Mouse (Mus musculus) common myeloid progenitor, adult 5-6 weeks (primary cell): ENCODE data around the gene Fam151b. TPM values are rescaled to one million over a fixed set of nuclear protein-coding genes. Genes with fewer than 3 reads are reported as not detected.

ENCODE experiments used
- ATAC-seq: replicated peaks from 2 replicates; pipeline ENCODE4 v1.8.0; 2016; ENCODE audit warnings: low read depth, mild to moderate bottlenecking, moderate TSS enrichment, inconsistent platforms; ENCODE audit not compliant: poor library complexity, severe bottlenecking
- total RNA-seq: library from RNA; stranded (forward); fragments of 200-1000, 187-1606 nt; gene quantifications from 2 replicates; pipeline ENCODE4 v1.2.3, GENCODE M21; 2017

The Fam151b gene
- 4.1 and 5.5 TPM in 2 replicates for total RNA-seq

DNA sequence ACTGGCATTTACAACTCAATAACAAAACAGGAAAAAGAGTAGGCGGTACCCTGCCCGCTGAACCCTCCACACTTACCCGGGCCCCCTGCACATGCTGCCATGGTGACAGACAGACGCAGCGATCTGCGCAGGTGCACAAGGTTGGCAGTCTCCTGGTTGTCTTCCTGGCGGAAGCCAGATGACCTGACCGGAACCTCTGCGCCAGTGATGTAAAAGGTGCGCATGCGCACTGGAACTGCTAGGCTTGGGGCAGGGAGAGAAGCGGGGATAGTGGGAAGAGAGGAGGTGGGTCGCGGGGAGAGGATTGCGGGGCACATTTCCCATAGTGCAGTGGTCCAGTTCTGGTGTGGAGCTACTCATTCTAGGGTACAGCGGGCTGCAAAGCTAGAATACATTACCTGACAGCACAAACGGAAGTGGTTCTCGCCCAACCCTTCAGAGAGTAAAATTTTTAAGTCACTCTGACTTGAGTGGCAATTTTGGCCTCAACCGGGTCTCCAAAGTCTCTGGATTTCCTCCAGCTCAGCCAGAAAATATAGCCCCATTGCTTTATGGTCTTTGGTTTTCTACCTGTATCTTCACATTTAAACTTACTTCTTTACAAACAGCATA, at the start of gene Fam151b:
Gene Fam151b (minus strand): TSS at position 164 of the 612 bp plus-strand sequence.
- peak; percentile 100 for ATAC-seq

DNA sequence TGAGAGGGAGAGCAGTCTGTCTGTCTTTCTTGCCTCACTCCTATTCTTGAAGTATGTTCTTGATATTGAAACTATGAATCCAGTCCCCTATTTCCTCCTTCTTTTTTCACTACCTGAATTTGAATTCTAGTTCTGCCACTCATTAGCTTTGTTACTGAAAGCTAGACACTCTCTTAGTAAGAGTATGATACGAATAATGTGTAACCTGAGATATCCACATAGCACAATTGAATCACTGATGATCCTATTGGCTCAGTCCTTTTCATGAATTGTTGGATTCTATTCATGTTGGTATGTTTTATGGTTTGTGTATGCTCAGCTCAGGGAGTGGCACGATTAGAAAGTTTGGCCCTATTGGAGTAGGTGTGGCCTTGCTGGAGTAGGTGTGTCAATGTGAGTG, 48.4 kb upstream of the Fam151b start:
- no peak for ATAC-seq

DNA sequence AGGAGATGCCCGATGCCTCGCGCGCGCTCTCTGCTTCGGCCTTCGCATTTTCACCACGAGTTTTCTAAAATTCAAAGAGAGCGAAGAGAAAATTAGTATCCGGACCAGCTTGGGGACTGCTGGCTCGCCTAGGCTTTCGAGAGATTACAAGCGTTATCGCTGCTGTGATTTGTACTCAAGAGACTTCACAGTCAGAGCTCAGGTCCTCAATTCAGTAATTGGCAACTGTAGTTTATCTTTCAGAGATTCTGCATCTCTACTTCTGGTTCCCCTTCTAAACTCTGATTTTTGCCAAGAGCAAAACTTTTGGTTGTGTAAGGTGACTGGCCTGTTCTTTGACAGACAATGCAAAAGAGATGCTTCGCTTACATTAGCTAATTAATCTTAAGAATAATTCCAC, 47.4 kb upstream of the Fam151b start:
- ATAC-seq, result no peak

DNA sequence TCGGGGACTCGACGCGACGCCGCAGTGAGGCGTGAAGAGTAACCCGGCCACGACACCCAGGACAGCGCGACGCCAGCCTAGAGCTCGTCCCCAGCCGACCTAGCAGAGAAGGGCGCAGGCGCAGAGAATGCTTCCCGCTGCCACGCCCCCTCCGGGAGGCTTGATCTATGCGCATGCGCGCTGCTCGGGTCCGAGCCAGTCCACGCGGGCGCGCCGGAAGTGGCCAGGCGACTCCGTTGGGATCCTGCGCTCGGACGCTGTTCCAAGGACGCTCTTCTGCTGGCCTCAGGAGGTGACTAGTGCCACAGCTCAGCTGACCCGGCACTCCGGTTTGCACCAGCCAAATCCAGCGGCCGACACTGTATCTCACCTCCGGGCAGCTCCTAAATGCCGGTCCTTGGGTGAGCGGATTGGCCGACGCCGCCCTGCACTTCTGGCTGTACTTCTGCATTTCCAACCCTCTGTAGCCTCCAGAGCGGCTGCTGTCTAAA, 47.0 kb upstream of the Fam151b start, which contains the start of gene Zfyve16:
Gene Zfyve16 (minus strand): TSS at position 148 of the 491 bp plus-strand sequence.
- peak; percentile 90 for ATAC-seq

DNA sequence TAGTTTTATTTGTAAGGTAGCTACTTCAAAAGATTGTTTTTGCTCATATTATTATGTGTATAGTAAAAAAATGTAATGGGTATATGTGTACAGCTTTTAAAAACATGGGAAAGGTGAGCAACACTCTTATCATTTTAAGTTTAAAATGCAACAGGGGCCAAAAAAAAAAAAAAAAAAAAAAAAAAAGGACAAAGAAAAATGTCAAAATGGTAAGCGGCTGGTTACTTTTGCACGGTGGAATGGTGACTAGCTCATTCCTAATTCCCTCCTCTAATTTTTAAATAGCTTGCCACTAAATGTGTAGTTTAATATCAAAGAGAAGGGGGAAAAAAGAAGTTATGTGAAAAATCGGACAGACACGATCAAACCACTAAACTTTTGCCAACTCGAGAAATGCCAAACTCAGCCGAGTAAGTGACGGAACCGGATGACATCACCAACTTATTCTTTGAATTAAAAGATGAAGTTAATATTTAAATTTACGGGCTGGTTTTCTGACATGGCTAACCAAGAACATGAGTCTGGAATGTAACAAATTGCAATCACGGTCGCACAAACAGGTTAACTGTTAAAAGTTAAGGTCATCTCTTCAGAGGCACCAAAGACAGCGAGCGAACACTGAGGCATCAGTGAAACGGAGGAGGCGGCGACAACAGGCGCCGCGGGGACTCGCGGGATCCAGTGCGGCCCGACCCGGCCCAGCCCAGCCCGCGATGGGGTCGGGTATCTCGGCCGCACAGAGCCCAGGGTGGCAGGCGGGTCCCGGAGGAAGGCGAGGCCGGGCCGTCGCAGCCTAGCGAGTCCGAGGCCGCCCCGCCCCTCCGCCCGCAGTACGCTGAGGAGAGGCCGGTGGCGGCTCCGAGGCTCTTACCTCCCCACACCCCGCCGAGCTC, 46.3 kb upstream of the Fam151b start:
- ATAC-seq, result no peak

DNA sequence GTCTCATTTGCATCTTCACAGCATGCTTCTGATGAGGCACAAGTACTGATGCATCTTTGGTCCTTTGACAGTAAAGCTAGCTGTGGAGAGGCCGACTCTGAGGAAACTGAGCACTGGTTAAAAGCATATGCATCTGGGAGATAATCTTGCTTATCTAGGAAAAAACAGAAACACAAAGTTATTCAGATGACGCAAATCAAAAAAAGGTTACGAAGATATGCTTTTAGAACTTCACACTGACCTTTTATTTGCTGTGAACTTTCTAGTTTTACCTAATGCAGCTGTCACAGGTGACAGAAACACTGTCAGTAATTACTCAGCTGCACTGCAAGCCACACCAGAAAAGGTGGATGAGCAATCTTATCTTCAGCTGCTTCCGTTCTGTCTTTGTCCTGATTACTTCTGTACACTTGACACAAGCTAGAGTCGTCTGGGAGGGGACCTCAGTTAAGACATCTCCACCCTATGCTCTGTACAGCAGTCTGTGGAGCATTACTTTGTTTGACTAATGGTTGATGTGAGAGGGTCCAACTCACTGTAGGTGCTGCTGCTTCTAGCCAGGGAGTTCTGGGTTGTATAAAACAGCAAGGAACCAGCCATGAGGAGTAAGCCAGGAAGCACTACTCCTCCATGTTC, 39.5 kb upstream of the Fam151b start:
- ATAC-seq, result no peak

DNA sequence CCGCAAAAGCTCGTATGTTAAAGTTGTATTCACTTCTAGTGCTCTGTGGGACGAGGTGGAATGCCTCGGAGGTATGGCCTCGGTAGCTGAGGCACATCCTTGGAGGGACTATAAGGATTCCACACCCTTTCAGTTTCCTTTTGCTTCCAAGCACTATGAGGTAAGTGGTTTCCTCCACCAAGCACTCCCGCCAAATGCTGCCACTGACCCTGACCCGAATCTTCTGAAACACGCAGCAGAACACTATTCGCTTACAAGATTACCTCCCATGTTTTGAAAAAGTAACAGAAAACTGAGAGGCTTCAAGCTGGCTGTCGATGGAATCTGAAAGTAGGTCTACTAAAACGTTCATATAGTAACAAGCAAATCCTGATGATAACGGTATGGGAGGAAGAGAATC, 21.1 kb upstream of the Fam151b start:
- no peak for ATAC-seq

DNA sequence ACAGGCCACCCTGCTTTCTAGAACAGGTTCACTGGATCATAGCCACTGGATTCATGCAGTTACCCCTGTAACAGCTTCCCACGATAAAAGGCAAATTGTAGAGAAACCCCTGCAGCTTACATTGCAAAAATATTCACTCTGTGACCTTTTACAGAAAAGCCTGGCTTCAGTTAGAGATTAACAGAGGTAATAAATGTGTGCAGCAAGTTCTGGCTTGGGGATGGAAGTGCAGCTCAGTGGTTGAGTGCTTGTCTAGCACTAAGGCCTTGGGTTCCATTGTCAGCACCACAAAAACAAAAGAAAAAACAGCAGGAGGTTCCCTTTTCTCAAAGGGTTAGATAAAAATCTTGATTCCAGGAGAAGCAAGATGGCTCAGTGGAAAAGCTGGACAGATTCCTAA, 8.1 kb upstream of the Fam151b start:
- ATAC-seq, result no peak

DNA sequence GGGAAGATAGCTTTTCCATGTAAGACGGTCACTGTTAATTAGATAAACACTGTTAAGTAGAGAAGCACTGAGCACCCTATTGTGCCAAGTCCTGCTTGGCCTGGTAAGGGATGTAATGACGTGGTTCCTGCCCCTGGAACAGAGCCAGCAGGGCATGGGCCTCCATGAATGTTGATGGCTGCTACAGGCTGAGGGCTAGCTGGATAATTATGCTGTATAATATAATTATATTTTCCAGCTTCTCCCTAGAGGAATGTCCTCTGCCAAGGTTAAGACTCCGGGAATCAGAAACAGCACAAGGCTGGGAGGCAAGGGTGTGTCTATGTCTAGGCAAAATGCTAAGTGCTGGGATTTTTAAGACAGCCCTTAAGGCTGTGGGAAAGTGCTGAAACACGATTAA, 7.0 kb upstream of the Fam151b start:
- no peak for ATAC-seq

DNA sequence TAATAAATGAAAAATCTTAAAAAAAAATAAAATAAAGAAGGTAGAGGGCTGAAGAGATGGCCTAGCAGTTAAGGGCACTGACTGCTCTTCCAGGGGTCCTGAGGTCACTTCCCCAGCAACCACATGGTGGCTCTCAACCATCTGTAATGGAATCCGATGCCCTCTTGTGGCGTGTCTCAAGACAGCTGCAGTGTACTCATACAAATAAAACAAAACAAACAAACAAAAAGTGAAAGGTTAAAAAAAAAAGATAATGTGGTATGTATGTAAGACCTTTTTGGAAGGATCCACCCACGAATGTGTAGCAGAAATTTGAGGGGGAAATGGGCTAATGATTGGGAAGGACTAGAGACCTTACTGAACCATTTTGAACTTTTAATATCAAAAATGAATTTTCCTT, 467 bp downstream of the Fam151b start:
- peak; percentile 51 for ATAC-seq

DNA sequence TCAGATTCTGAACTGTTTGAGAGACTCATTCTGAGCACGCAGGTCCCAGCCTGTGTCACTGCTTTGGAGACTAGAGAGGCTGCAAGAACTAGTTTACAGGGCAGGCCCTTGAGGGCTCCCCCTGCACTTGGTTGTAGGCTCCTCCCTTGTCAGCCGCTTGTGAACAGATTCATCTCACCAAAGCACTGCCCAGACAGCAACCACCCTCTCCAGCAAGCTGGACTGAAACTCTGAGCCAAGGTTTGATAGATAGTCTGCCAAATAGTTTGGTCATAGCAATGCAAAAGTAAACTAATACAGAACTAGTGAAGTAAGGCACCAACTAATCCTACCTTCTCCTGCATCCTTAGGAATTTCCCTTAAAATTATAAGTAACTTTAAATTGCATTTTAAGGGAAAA, 13.7 kb downstream of the Fam151b start:
- no peak for ATAC-seq

DNA sequence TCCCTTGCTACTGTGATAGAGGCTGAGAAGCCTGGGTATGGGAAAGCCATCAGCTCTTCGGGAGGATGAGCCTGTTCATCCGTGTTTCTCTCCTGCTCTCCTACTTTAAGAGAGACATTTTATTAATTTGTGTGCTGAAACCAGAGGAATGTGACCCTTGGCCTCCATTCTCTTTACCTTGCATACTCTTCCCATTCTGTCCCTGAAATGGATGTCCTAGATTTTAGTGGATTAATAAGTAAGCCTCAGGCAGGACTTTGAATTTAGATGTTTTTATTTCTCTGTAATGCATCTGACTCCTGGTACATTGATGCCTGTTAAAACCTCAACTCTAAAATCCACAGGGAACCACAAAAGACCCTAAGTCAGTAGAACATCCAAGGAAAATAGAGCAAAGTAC, 14.4 kb downstream of the Fam151b start:
- ATAC-seq, result no peak

DNA sequence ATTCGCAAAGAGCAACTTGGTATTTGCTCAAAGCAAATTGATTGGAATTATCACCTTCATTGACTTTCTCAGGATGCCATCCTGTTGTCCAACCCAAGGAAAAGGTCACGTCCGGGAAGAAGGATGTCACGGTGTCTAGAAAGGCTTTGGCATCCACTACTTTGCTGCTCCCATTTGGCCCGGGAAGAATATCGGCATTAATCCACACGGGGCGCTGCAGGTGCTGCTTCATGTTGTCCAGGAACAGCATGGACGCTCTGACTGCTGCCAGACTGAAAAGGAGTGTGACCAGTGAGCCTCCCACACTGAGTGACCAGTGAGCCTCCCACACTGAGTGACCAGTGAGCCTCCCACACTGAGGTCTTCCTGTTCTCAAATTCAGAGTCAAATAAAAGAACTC, 15.9 kb downstream of the Fam151b start:
- no peak for ATAC-seq

DNA sequence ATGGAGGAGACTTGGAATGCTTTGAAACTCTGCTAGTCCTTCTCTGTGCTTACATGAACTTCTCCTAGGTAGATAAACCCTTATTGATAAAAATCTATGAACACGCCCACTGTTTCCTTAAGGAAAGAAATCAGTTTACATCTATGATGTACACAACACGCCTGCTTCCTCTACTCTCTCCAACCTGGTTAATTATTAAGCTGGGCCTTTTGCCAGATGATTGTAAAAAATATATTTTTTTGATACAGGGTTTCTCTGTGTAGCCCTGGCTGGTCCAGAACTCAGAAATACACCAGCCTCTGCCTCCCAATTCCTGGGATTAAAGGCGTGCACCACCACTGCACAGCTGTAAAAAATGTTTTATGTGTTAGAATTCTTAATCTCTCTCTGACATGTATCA, 19.1 kb downstream of the Fam151b start:
- ATAC-seq, result no peak

DNA sequence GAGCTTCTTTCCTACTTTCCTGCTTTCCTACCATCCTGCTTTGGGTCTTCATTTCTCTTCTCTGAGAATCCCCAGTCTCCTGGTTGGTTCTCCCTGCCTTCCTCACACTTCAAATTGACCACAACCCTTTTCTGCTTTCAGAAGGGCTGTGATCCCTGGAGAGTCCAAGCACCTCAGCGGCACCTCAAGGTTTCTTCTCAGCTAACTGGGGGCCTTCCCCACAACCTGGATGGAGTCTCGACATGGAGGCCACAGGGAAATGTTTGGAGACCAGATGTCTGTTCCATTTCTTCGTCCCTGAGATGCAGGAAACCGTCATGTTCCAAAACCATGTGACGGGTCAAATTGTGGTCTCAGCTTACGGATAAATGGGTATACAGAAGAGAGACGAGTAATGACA, 36.9 kb downstream of the Fam151b start:
- ATAC-seq, result no peak

DNA sequence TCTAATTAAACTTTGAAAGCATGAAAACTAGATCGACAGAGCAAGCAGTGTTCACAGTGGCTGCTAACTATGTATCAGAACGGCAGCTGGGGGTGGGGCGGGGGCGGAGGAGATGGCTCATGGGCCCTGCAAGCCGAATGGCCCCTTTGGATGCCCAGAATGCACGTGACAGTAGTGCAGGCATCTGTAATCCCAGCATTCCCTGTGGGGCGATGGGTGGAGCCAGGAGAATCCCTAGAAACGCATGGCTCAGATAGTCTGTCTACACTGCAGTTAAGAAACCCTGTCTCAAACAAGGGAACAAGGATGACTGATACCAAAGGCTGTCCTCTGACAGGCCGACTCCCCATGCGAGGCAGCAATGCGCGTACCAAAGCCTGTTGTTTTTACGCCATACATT, 43.5 kb downstream of the Fam151b start:
- no peak for ATAC-seq

DNA sequence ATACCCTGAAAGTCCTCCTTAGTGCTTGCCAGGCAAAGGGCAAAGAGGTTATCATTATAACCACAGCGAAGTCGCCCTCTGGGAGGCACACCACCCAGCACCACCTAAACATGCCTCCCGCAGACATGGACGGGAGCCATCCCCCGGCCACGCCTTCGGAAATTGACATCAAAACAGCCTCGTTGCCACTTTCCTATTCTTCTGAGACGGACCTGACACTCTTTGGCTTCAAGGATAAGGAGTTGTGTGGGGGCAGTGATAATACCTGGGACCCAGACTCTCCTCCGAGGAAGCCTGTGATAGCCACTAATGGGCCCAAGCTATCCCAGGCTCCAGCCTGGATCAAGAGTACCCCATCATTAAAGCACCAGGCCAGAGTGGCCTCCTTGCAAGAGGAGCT, 45.2 kb downstream of the Fam151b start:
- no peak for ATAC-seq

DNA sequence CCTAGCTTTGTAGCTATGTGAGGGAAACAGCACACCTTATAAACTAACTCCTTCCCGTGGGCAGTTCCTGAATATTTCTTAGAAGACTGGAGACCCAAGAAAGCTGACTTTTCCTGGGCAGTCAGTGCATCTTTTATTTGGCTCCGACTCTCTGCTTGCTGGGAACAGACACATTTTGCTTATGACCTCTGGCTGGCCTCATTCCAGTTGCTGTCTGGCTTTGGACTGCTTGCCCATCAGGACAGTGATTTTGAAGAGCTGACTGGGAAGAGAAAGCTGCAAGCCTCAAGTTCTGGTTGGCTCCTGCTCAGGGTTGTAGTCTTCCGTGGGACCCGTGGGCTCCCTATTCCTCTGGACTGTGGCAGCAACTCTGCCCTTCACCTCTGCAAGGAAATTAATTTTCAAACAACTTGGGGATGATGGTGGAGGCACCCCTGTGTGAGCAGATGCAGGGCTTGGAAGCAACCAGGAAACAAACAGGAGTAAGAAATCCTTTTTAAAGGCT, 56.4 kb downstream of the Fam151b start:
- ATAC-seq, result no peak

DNA sequence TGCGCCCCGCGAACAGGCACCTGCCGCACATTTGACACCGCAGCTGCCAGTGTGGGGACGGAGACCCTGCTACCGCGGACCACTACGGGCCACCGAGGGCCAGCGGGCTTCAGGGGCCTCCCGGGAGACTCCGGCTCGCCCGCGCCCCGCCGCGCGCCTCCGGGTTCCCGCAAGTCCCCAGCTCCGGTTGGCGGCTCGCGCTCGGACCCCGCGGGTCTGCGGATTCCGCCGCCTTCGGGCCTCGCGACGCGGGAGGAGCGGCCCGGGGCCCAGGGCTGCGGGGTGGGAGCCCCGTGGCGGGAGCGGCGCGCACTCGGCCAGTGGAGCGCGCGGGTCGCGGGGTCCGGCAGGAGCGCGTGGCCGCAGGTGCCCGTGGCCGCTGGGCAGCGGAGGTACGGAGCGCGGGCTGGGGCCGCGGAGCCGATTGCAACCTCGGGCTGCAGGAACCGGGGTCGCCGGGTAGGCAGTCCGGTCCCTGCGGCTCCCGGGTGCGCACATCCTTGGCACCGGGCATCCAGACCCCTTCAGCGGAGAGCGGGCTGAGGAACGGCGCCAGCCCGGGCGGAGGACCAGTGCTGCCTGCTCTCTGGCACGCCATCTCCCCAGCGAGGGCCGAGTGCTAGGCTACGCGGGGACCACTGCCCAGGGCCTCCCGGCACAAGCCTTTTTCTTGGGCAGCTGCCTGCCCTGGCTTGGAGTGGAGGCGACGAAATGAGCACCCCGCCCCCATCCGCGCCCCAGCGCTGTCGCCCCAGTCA, 57.3 kb downstream of the Fam151b start:
- 0 out of 2 replicates have a peak, but pooled peaks have one; percentile 6 for ATAC-seq

DNA sequence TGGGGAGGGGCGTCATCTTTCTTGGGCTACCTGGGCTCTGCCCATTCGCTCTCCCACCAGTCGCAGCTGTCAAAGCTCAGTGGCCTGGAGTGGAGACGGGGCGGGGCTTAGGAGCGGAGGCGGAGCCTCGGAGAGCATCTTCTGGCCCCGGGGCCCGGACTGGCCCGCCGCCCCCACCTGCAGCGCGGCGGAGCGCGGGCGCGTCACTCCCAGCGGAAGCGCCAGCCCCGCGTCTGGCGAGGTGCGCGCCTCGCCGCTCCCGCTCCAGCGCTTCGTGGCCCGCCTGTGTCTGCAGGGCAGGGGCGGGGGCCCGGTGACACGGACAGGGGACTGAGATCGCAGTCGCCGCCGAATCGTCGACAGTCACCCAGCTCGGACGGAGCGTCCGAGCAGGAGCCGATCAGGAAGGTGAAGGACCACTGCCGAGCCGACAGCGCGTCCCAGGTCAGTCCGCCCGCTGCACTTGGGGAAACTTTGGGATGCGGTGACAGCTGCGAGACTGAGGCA, 58.0 kb downstream of the Fam151b start, which contains the start of gene Ankrd34b:
Gene Ankrd34b (plus strand): TSS at position 139 of the 507 bp plus-strand sequence.
- peak; percentile 60 for ATAC-seq
